Mouse (Mus musculus) megakaryocyte, adult 5-6 weeks (primary cell): ENCODE measurements around the gene Plekhg3. TPM values are rescaled to one million over a fixed set of nuclear protein-coding genes. Genes with fewer than 3 reads are reported as not detected.

Source experiments
- ATAC-seq: 2 replicates; pipeline ENCODE4 v1.8.0; 2016; ENCODE audit warnings: mild to moderate bottlenecking, inconsistent platforms; ENCODE audit not compliant: poor library complexity, severe bottlenecking
- total RNA-seq, 2 experiments: library from RNA; stranded (forward) in 1 of 2; stranded (reverse) in 1 of 2; fragments of 153-499, 151-499 nt in 1 of 2; fragments of 221-1000, 200-1000 nt in 1 of 2; gene quantifications; 2 replicates each; pipeline versions ENCODE4 v1.2.3 to v1.2.4; 2015 to 2017

Gene Plekhg3
- total RNA-seq, 2 experiments from 2014 or later = 44.3 to 46.6 TPM

DNA sequence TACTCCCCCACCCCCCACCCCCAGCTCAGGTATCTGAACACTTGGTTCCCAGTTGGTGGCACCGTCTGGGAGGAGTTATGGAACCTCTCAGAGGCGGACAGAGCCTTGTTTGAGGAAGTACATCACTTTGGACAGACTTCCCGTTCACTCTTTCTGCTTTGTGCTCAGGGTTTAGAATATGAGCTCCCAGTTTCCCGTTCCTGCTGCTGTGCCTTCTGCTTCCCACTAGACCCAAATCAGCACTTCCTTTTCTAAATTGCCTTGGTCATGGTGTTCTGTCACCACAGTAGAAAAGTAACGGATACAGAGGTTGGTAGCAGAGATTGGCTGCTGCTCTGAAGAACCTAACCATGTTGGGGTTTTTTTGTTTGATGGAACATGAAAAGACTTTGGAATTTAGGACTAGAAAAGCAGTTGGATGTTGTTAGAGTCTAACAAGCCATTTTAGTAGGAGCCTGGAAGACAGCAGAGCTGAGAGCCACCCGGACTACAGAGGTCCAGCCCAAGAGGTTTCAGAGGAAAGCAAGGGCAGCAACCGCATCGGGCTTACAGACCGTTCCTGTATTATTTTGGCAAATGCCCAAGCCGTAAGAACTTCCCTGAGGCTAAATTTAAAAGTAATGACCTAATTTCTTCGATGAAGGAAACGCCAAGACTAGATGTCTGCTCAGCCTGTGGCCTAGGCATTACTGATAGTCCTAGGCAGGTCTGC, 84.3 kb downstream of the Plekhg3 start:
- peak; percentile 95 for ATAC-seq

DNA sequence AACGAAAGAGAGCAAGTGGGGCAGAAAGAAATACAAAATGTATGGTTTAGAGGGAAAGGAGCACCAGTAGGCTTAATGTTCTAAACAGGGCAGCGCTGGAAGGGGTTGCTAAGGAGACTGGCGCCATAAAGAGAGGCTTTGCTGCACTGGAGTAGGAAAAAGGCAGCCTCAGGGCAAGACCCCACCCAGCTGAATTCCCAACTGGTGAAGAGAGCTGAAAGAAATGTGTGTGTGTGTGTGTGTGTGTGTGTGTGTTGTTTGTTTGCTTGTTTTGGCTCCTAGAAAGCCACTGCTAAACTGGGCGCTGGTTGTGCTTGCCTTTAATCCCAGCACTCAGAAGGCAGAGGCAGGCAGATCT, 84.9 kb downstream of the Plekhg3 start:
- ATAC-seq = no peak

DNA sequence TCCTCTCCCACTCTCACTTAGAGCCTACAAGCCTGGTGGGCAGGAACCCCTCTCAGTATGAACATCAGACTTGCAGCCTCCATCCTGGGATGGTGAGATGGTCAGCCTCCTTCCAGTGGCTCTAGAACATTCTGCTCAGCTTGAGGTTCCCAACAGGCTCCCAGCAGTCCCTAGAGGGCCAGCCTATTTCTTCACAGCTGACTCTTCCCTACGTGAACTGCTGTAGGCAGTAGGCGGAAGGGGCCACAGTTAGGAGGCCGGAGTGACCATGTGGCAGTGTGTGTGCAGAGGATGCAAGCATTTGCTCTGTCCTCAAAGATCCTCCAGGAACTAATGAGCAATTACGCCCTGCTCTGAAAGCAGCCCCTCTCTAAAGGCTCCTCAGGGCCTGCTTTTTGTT, 87.5 kb downstream of the Plekhg3 start:
- ATAC-seq = no peak

DNA sequence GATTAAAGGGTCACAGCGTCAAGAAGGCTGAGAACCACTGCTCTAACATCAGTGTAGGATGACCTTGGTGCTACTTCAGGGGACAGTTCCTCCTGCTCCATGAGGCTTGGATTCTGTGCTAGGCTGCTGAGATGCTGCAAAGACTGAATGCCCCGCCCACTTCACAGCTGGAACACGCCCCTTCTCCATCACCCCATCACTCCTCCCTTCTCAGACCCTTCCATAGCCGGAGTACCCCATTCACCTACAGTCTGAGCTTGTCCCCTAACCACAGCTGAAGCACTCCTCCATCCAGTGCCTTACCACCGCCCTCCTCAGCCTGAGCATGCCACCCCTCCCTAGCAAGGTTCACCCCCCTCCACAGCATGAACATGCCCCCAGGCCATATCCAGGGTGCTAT, 89.2 kb downstream of the Plekhg3 start:
- no peak for ATAC-seq

DNA sequence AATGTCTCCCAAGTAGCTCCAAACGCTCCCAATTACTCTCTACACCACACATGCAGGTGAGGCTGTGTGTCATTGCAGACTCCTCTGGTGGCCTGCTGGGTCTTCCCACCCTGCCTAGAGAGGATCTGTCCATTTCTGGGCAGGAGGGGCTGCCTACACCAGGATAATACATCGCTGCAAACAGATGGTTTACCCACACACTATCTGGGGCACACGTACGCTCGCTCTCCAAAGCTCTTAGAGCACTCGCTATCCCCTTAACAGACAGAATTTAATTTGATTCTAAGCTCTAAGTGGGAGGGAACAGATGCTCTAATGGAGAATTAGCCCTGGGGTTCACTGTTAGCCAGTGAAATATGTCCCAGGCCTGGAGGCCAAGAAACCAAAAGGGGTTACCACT, 92.7 kb downstream of the Plekhg3 start:
- no peak for ATAC-seq

Other genes starting within 250 kb of the Plekhg3 start
- gene Akap5, start 206.0 kb upstream of the Plekhg3 start, total RNA-seq (2015) = not detected in 2 replicates
- 0.08 and 0.15 TPM in 2 replicates for gene Akap5, start 206.0 kb upstream of the Plekhg3 start, total RNA-seq (2017)
- gene Zbtb25, start 161.3 kb upstream of the Plekhg3 start, total RNA-seq (2015) = 11.9 and 13.5 TPM in 2 replicates
- gene Zbtb25, start 161.3 kb upstream of the Plekhg3 start, total RNA-seq (2017) = 7.2 and 9.2 TPM in 2 replicates
- gene Zbtb1, start 160.6 kb upstream of the Plekhg3 start, total RNA-seq (2015) = 8.9 and 11.7 TPM in 2 replicates
- gene Zbtb1, start 160.6 kb upstream of the Plekhg3 start, total RNA-seq (2017) = 9.1 and 10.1 TPM in 2 replicates
- gene Hspa2, start 126.7 kb upstream of the Plekhg3 start, total RNA-seq (2015) = 1.3 and 2.2 TPM in 2 replicates
- gene Hspa2, start 126.7 kb upstream of the Plekhg3 start, total RNA-seq (2017) = 4.8 and 6.7 TPM in 2 replicates
- 0.58 TPM in 1 of 2 replicates, not detected in the other for gene Ppp1r36, start 113.4 kb upstream of the Plekhg3 start, total RNA-seq (2015)
- 0.18 TPM in 1 of 2 replicates, not detected in the other for gene Ppp1r36, start 113.4 kb upstream of the Plekhg3 start, total RNA-seq (2017)
- gene Sptb, start 179.7 kb downstream of the Plekhg3 start, total RNA-seq (2015) = 1.3 and 2.3 TPM in 2 replicates
- 2.4 and 6.1 TPM in 2 replicates for gene Sptb, start 179.7 kb downstream of the Plekhg3 start, total RNA-seq (2017)
- 43.5 and 78.3 TPM in 2 replicates for gene Churc1, start 234.6 kb downstream of the Plekhg3 start, total RNA-seq (2015)
- gene Churc1, start 234.6 kb downstream of the Plekhg3 start, total RNA-seq (2017) = 32.6 and 37.0 TPM in 2 replicates
- 3.1 and 5.2 TPM in 2 replicates for gene Fntb, start 234.7 kb downstream of the Plekhg3 start, total RNA-seq (2015)
- 2.2 and 2.8 TPM in 2 replicates for gene Fntb, start 234.7 kb downstream of the Plekhg3 start, total RNA-seq (2017)